Mouse (Mus musculus): ENCODE results near the gene Rpgrip1. TPM values are rescaled to one million over a fixed set of nuclear protein-coding genes. Genes with fewer than 3 reads are reported as not detected.

The Rpgrip1 gene
- total RNA-seq, 4 experiments from 2014 or later, result not detected

GRCm38 (mm10) chr14:52197156-52197878 is 86.8 kb downstream of the Rpgrip1 start, which contains the start of gene Supt16:
Gene Supt16, minus strand, starts transcription at chr14:52197416.
- peak; percentile 73 to 74 for DNase-seq (ENCODE audit: low spot score in 2 of 2)

DNA sequence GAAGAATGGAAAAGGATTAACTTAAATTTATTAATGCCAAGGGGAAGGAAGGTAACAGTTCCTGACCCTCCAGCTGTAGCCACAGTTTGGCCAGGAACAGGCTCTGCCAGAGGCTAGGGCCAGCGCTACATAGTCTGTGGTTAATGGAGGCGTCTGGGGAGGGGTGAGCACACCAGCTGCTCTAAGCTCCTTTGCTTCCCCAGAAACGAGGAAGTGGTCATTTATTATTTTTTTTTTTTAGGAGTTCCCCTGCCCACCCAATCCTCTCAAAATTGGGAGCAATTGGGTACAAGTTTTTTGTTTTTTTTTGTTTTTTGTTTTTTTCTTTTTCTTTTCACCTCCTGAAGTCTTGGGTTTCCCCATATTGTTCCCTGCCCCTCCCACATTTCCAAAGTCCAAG is 87.6 kb downstream of the Rpgrip1 start:
- no peak for DNase-seq (ENCODE audit: low spot score in 2 of 2)

DNA sequence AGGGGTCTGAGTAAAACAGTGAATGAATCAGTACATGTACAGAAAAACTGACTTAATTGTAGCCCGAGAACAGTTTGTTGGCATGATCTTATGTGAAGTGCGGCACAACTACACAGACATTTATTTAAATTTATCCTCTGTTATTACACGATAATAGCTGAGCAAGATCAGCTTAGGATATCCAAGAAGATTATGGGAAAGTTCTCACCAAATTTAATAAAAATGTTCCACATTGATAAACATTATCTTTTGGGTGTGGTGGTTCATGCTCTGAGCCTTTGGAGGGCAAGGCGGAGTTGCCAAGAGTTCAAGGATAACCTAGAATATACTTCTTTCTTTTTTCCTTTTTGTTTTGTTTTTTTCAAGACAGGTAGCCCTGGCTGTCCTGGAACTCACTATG is 88.9 kb downstream of the Rpgrip1 start:
- no peak for DNase-seq (ENCODE audit: low spot score in 2 of 2)

Other genes with a start within 250 kb of the Rpgrip1 start
- 10 to 100 TPM in 3 of 4 experiments, 1 to 10 TPM in 1; 8.6 to 14.7 (median 12.3) TPM for gene Mettl17, start 225.9 kb upstream of the Rpgrip1 start, total RNA-seq (2022)
- under 1 TPM; 0.11 to 0.48 (median 0.33) TPM for gene Slc39a2, start 217.8 kb upstream of the Rpgrip1 start, total RNA-seq (2022)
- gene Ndrg2, start 196.5 kb upstream of the Rpgrip1 start, total RNA-seq (2022), result 1,000 to 10,000 TPM; 1,880 to 2,007 (median 1,939) TPM
- 1 to 10 TPM in 3 of 4 experiments, under 1 TPM in 1; 0.92 to 1.7 (median 1.7) TPM for gene Tppp2, start 192.3 kb upstream of the Rpgrip1 start, total RNA-seq (2022)
- not detected for gene Rnase13, start 187.9 kb upstream of the Rpgrip1 start, total RNA-seq (2022)
- gene Arhgef40, start 126.0 kb upstream of the Rpgrip1 start, total RNA-seq (2022), result 1 to 10 TPM; 5.7 to 9.4 (median 6.2) TPM
- 1 to 10 TPM in 3 of 4 experiments, under 1 TPM in 1; 0.60 to 1.4 (median 1.2) TPM for gene Tmem253, start 95.0 kb upstream of the Rpgrip1 start, total RNA-seq (2022)
- gene Zfp219, start 90.0 kb upstream of the Rpgrip1 start, total RNA-seq (2022), result 10 to 100 TPM in 3 of 4 experiments, 1 to 10 TPM in 1; 9.9 to 14.0 (median 13.0) TPM
- not detected for gene Olfr221, start 68.2 kb upstream of the Rpgrip1 start, total RNA-seq (2022)
- 10 to 100 TPM; 62.4 to 80.4 (median 71.9) TPM for gene Hnrnpc, start 6.7 kb upstream of the Rpgrip1 start, total RNA-seq (2022)
- 10 to 100 TPM; 10.4 to 14.4 (median 12.3) TPM for gene Supt16, start 86.7 kb downstream of the Rpgrip1 start, total RNA-seq (2022)
- 10 to 100 TPM; 24.5 to 42.9 (median 34.6) TPM for gene Chd8, start 147.1 kb downstream of the Rpgrip1 start, total RNA-seq (2022)
- gene Tox4, start 168.4 kb downstream of the Rpgrip1 start, total RNA-seq (2022), result 10 to 100 TPM; 53.9 to 65.3 (median 62.6) TPM
- 1 to 10 TPM; 2.5 to 3.7 (median 3.1) TPM for gene Rab2b, start 168.8 kb downstream of the Rpgrip1 start, total RNA-seq (2022)
- 10 to 100 TPM; 15.5 to 17.0 (median 16.0) TPM for gene Mettl3, start 194.4 kb downstream of the Rpgrip1 start, total RNA-seq (2022)
- gene Sall2, start 218.1 kb downstream of the Rpgrip1 start, total RNA-seq (2022), result under 1 TPM; 0.34 to 0.65 (median 0.54) TPM
- not detected for gene Olfr1513, start 245.7 kb downstream of the Rpgrip1 start, total RNA-seq (2022)

All from gastrocnemius, adult 8-10 months (tissue).